ENCODE assay signal across 33 mouse cellular contexts in genomic region chr14:78747454-78747853, GRCm38 (mm10).
"Had no signal": no experiment of that assay in that cellular context is flagged by ENCODE, and none has a peak within 500 bp of the region (broad histone marks: within the 10 kb centered on the region; RNA-seq: fewer than 3 reads in every experiment).

No protein-coding gene starts in this region.

- H3K27ac ChIP-seq: heart, embryonic 13.5 days; heart, embryonic 15.5 days; hindbrain, embryonic 10.5 days; hindbrain, embryonic 12.5 days; hindbrain, embryonic 13.5 days; hindbrain, embryonic 14.5 days; hindbrain, embryonic 15.5 days; hindbrain, postnatal 0 days; intestine, embryonic 15.5 days; kidney, embryonic 15.5 days; kidney, postnatal 0 days; layer of hippocampus, adult 2 months; left cerebral cortex, adult 2 months had no signal

- H3K9ac ChIP-seq: heart, embryonic 12.5 days; heart, embryonic 13.5 days; heart, embryonic 15.5 days; hindbrain, embryonic 12.5 days; hindbrain, embryonic 13.5 days; hindbrain, embryonic 14.5 days; hindbrain, embryonic 15.5 days; intestine, embryonic 15.5 days; kidney, embryonic 15.5 days had no signal

- H3K36me3 ChIP-seq: heart, embryonic 12.5 days; heart, embryonic 13.5 days; heart, embryonic 15.5 days; hindbrain, embryonic 10.5 days; hindbrain, embryonic 12.5 days; hindbrain, embryonic 13.5 days; hindbrain, embryonic 15.5 days; intestine, embryonic 15.5 days; kidney, embryonic 15.5 days had no signal

- H3K9me3 ChIP-seq: heart, embryonic 12.5 days; heart, embryonic 13.5 days; heart, embryonic 15.5 days; hindbrain, embryonic 10.5 days; hindbrain, embryonic 12.5 days; hindbrain, embryonic 13.5 days; hindbrain, embryonic 15.5 days; intestine, embryonic 15.5 days; kidney, embryonic 15.5 days had no signal

- DNase-seq: heart, postnatal 10 days; heart, postnatal 14 days; heart, postnatal 36 days; heart, postnatal 4 days; kidney, adult 11 months; kidney, adult 18-20 months; kidney, adult 2 months; kidney, adult 8-10 months; kidney, adult 9 months; kidney, postnatal 14 days; kidney, postnatal 25 days; kidney, postnatal 36 days; layer of hippocampus, adult 9-11 months; layer of hippocampus, postnatal 36 days had no signal

- H3K4me1 ChIP-seq: heart, embryonic 12.5 days; heart, embryonic 13.5 days; heart, embryonic 15.5 days; hindbrain, embryonic 12.5 days; hindbrain, embryonic 13.5 days; hindbrain, embryonic 15.5 days; intestine, embryonic 15.5 days; kidney, embryonic 15.5 days had no signal

- H3K4me2 ChIP-seq: heart, embryonic 11.5 days; heart, embryonic 12.5 days; heart, embryonic 13.5 days; heart, embryonic 15.5 days; hindbrain, embryonic 12.5 days; hindbrain, embryonic 13.5 days; hindbrain, embryonic 14.5 days; hindbrain, embryonic 15.5 days; intestine, embryonic 15.5 days; kidney, embryonic 15.5 days had no signal

- H3K4me3 ChIP-seq: heart, embryonic 12.5 days; heart, embryonic 13.5 days; heart, embryonic 15.5 days; hindbrain, embryonic 10.5 days; hindbrain, embryonic 12.5 days; hindbrain, embryonic 13.5 days; hindbrain, embryonic 15.5 days; intestine, embryonic 15.5 days; kidney, embryonic 15.5 days; layer of hippocampus, adult 2 months; left cerebral cortex, adult 2 months had no signal

- H3K27me3 ChIP-seq: heart, embryonic 12.5 days; heart, embryonic 13.5 days; heart, embryonic 15.5 days; hindbrain, embryonic 12.5 days; hindbrain, embryonic 13.5 days; hindbrain, embryonic 15.5 days; intestine, embryonic 15.5 days; kidney, embryonic 15.5 days had no signal

- ATAC-seq: hindbrain, embryonic 16.5 days; hindbrain, postnatal 0 days; inflammation-experienced regulatory T-cells, adult 6 months; intestine, embryonic 15.5 days; intestine, embryonic 16.5 days; intestine, postnatal 0 days had no signal
